Mouse (Mus musculus) ES-E14 (cell line): Measurements from ENCODE around the gene Cpne6. TPM values are rescaled to one million over a fixed set of nuclear protein-coding genes. Genes with fewer than 3 reads are reported as not detected.

Experiments
- DNase-seq: peaks from one replicate; pipeline ENCODE4 v3.0.0-alpha.2; 2013; ENCODE audit warnings: low read depth, low spot score
- H3K27ac ChIP-seq: 2 replicates; pipeline ENCODE4 v1.5.1; 2012; ENCODE audit warnings: low read depth, mild to moderate bottlenecking, low read length, moderate library complexity, mixed read lengths; ENCODE audit not compliant: poor library complexity, insufficient read depth, severe bottlenecking
- H3K36me3 ChIP-seq: 2 replicates; pipeline ENCODE4 v1.6.1; 2012; ENCODE audit warnings: mild to moderate bottlenecking, low read length, moderate library complexity, mixed read lengths; ENCODE audit not compliant: control insufficient read depth, poor library complexity, insufficient read depth, severe bottlenecking
- H3K4me1 ChIP-seq, 2 experiments: fragments of 150-350 bp in 1 of 2; sonication (generic) in 1 of 2; 2 replicates each; pipeline ENCODE4 v1.6.1; 2012; ENCODE audit warnings: low read length in 2 of 2, mild to moderate bottlenecking in 1 of 2, mixed read lengths in 1 of 2; ENCODE audit not compliant: control insufficient read depth in 2 of 2, insufficient read depth in 2 of 2, poor library complexity in 1 of 2
- H3K4me3 ChIP-seq, 2 experiments: fragments of 150-350 bp in 1 of 2; sonication (generic) in 1 of 2; 2 replicates each; pipeline ENCODE4 v1.5.1; 2012; ENCODE audit warnings: low read length in 2 of 2, low read depth in 1 of 2, mild to moderate bottlenecking in 1 of 2, mixed read lengths in 1 of 2; ENCODE audit not compliant: insufficient read depth in 1 of 2, poor library complexity in 1 of 2, severe bottlenecking in 1 of 2
- H3K9ac ChIP-seq: 2 replicates; pipeline ENCODE4 v1.6.1; 2012; ENCODE audit warnings: low read depth, mild to moderate bottlenecking, low read length, mixed read lengths; ENCODE audit not compliant: poor library complexity, insufficient read depth, severe bottlenecking
- H3K9me3 ChIP-seq: fragments of 150-350 bp; sonication (generic); 2 replicates; pipeline ENCODE4 v1.6.1; 2012; ENCODE audit warnings: low read depth, mild to moderate bottlenecking, low read length; ENCODE audit not compliant: control insufficient read depth, insufficient read depth
- CHD2 ChIP-seq: IDR thresholded peaks from 2 replicates; pipeline ENCODE4 v1.6.1; 2014; ENCODE audit warnings: mild to moderate bottlenecking, low read depth, low read length, inconsistent platforms
- HCFC1 ChIP-seq: IDR thresholded peaks from 2 replicates; pipeline ENCODE4 v1.6.1; 2012; ENCODE audit warnings: low read length, inconsistent platforms, borderline replicate concordance; ENCODE audit not compliant: insufficient read depth
- MAFK ChIP-seq: IDR thresholded peaks from 2 replicates; pipeline ENCODE4 v1.6.1; 2014; ENCODE audit warnings: mild to moderate bottlenecking, low read depth, low read length, inconsistent platforms; ENCODE audit not compliant: insufficient read depth
- ZC3H11A ChIP-seq: IDR thresholded peaks from 2 replicates; pipeline ENCODE4 v1.6.1; 2012; ENCODE audit warnings: low read depth, mild to moderate bottlenecking, inconsistent platforms, low read length, borderline replicate concordance
- ZNF384 ChIP-seq: IDR thresholded peaks from 2 replicates; pipeline ENCODE4 v1.6.1; 2012; ENCODE audit warnings: low read depth, low read length, inconsistent platforms
- in situ Hi-C, 2 experiments: fragments of 600-800 bp; cut with MboI; formaldehyde crosslinking; loops; one replicate each; pipeline ENCODE4 v1.15.1; 2025; ENCODE audit warnings: low sequenced_read_pairs in 2 of 2, inconsistent platforms in 1 of 2; ENCODE audit not compliant: unreplicated experiment in 2 of 2
- total RNA-seq: library from RNA; depleted of rRNA; stranded (reverse); fragments of 300-350 nt; gene quantifications from 2 replicates; pipeline ENCODE4 v1.2.3, GENCODE M21; 2012

The Cpne6 gene
- total RNA-seq, 1 experiment: not detected

- no peak for TF ChIP-seq ZC3H11A
- no peak for TF ChIP-seq HCFC1
- no peak for TF ChIP-seq MAFK
- no peak for TF ChIP-seq ZNF384
- DNase-seq: no peak
- H3K4me1 ChIP-seq: peaks cover 3 to 4% of the 10 kb centered on the region in 2 experiments; a peak in 3 of 4 replicates
- no peak overlapping the region for H3K9ac ChIP-seq
- H3K27ac ChIP-seq: no peak overlapping the region
- H3K9me3 ChIP-seq: no peaks in the 10 kb centered on the region
- H3K4me3 ChIP-seq: no peak overlapping the region
- H3K36me3 ChIP-seq: no peaks in the 10 kb centered on the region
- in situ Hi-C loops: no loop called here
Measured at GRCm38 (mm10) chr14:55518897-55519296, 8.7 kb downstream of the Cpne6 start.

- no peak overlapping the region for H3K9ac ChIP-seq
- H3K4me1 ChIP-seq: peaks cover 3 to 4% of the 10 kb centered on the region in 2 experiments; a peak in 3 of 4 replicates
- H3K36me3 ChIP-seq: no peaks in the 10 kb centered on the region
- DNase-seq: no peak
- no peak for TF ChIP-seq ZNF384
- TF ChIP-seq CHD2: no peak
- no peak for TF ChIP-seq MAFK
- no peak for TF ChIP-seq ZC3H11A
- TF ChIP-seq HCFC1: no peak
- H3K27ac ChIP-seq: no peak overlapping the region
- no peak overlapping the region for H3K4me3 ChIP-seq
- no peaks in the 10 kb centered on the region for H3K9me3 ChIP-seq
- in situ Hi-C loops: no loop called here
Measured at GRCm38 (mm10) chr14:55519604-55520003, 9.4 kb downstream of the Cpne6 start.

- in situ Hi-C loops: no loop called here
- peak; percentile 33 for DNase-seq
- Histone ChIP-seq H3K27ac (no peak overlapping the region), H3K36me3 (no peaks in the 10 kb centered on the region), H3K4me1 (peaks cover 3 to 4% of the 10 kb centered on the region in 2 experiments; a peak in 3 of 4 replicates), H3K9ac (peak overlapping the region; percentile 5; the same call in 1 of the 2 replicates), H3K4me3 (peak overlapping the region; percentile 65 to 73), H3K9me3 (no peaks in the 10 kb centered on the region)
- TF ChIP-seq ZNF384: no peak
- no peak for TF ChIP-seq ZC3H11A
- TF ChIP-seq CHD2: no peak
- TF ChIP-seq MAFK: no peak
- no peak for TF ChIP-seq HCFC1
Measured at GRCm38 (mm10) chr14:55520451-55521361, 10.5 kb downstream of the Cpne6 start.

GRCm38 (mm10) chr14:55524062-55524461, 13.8 kb downstream of the Cpne6 start:
- no peak overlapping the region for H3K4me3 ChIP-seq
- no peak overlapping the region for H3K9ac ChIP-seq
- H3K4me1 ChIP-seq: peaks cover 3 to 4% of the 10 kb centered on the region in 2 experiments; a peak in 3 of 4 replicates
- H3K27ac ChIP-seq: no peak overlapping the region
- in situ Hi-C loops: no loop called here
- H3K36me3 ChIP-seq: no peaks in the 10 kb centered on the region
- H3K9me3 ChIP-seq: no peaks in the 10 kb centered on the region
- DNase-seq: no peak
- TF ChIP-seq ZC3H11A (no peak), CHD2 (no peak), HCFC1 (no peak), MAFK (no peak), ZNF384 (no peak)
